Mouse (Mus musculus): ENCODE data around the gene Prkce. TPM values are rescaled to one million over a fixed set of nuclear protein-coding genes. Genes with fewer than 3 reads are reported as not detected.

Prkce gene
- polyA plus RNA-seq, 1 experiment from 2014 or later = 42.6 TPM

DNA sequence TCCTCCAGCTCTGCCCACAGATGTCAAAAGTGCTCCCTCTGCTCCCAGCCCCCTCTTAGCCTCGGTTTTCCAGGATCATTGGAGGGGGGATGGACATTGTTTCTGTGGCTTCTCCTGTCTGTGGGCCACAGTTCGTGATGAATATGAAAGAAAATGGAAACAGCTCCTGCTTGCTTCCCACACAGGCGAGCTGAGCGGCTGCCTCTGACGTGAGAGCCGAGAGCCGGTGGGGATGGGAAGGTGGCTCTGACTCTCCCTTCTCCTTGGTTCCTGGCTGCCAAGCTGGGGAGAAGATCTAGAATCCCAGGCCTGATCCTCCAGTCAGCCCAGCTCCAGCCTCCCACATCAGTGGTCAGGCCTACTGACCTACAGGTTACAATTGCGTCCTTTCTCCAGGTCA lies 61.3 kb downstream of the Prkce start:
- 90% methylated on average over 8 of the region's 8 CpGs for WGBS
- H3K4me1 ChIP-seq = peaks cover 25% of the 10 kb centered on the region
- H3K9ac ChIP-seq (replicated peaks) = no peak overlapping the region
- no peaks in the 10 kb centered on the region for H3K27me3 ChIP-seq
- no peak overlapping the region for H3K27ac ChIP-seq (replicated peaks)
- no peak overlapping the region for H3K4me2 ChIP-seq (replicated peaks)
- ATAC-seq (replicated peaks) = no peak
- no peaks in the 10 kb centered on the region for H3K9me3 ChIP-seq
- no peaks in the 10 kb centered on the region for H3K36me3 ChIP-seq
- no peak overlapping the region for H3K4me3 ChIP-seq

- WGBS = 94% methylated on average over 16 of the region's 16 CpGs
- Histone ChIP-seq H3K9ac (replicated peaks) (no peak overlapping the region), H3K4me3 (no peak overlapping the region), H3K4me2 (replicated peaks) (no peak overlapping the region), H3K4me1 (peaks cover 35% of the 10 kb centered on the region), H3K27ac (replicated peaks) (no peak overlapping the region), H3K27me3 (no peaks in the 10 kb centered on the region), H3K36me3 (no peaks in the 10 kb centered on the region), H3K9me3 (no peaks in the 10 kb centered on the region)
- ATAC-seq (replicated peaks) = no peak
These were observed 62.6 kb downstream of the Prkce start for GRCm38 (mm10) chr17:86230141-86230633.

DNA sequence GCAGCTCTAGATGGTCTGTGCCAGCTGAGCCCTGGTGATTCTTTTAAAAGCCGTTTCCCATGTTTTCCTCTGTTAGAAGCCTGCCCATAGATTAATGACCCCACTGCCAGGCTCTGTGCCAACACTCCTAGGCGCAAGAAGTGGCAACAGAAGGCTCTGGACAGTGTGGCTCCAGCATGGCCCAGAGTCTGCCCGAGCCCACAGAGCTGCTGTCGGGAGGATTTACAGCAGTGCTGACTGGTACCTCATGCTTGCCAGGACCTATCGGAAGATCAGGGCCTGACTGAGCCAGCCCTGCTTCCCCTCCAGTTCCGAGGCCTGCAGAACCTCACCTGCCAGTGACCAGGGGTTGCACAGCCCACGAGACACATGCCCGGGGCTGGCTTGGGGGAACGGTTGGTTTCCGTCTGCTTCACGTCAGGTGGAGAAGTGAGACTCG lies 64.2 kb downstream of the Prkce start:
- no peak overlapping the region for H3K9ac ChIP-seq (replicated peaks)
- H3K4me3 ChIP-seq = no peak overlapping the region
- ATAC-seq (replicated peaks) = peak; percentile 51
- H3K27me3 ChIP-seq = no peaks in the 10 kb centered on the region
- peak overlapping the region; percentile 60 for H3K27ac ChIP-seq (replicated peaks)
- no peaks in the 10 kb centered on the region for H3K9me3 ChIP-seq
- no peaks in the 10 kb centered on the region for H3K36me3 ChIP-seq
- H3K4me1 ChIP-seq = peaks cover 26% of the 10 kb centered on the region
- no peak overlapping the region for H3K4me2 ChIP-seq (replicated peaks)
- WGBS = 61% methylated on average over 12 of the region's 12 CpGs

- 73% methylated on average over 4 of the region's 4 CpGs for WGBS
- ATAC-seq (replicated peaks) = no peak
- Histone ChIP-seq H3K27me3 (no peaks in the 10 kb centered on the region), H3K9ac (replicated peaks) (no peak overlapping the region), H3K9me3 (no peaks in the 10 kb centered on the region), H3K27ac (replicated peaks) (peak overlapping the region; percentile 60), H3K4me3 (no peak overlapping the region), H3K4me1 (peaks cover 31% of the 10 kb centered on the region), H3K4me2 (replicated peaks) (no peak overlapping the region), H3K36me3 (no peaks in the 10 kb centered on the region)
These were observed 64.7 kb downstream of the Prkce start for GRCm38 (mm10) chr17:86232248-86232647.

- ATAC-seq (replicated peaks) = peak; percentile 56
- H3K4me2 ChIP-seq (replicated peaks) = no peak overlapping the region
These were observed 67.1 kb downstream of the Prkce start for GRCm38 (mm10) chr17:86234587-86235150.

DNA sequence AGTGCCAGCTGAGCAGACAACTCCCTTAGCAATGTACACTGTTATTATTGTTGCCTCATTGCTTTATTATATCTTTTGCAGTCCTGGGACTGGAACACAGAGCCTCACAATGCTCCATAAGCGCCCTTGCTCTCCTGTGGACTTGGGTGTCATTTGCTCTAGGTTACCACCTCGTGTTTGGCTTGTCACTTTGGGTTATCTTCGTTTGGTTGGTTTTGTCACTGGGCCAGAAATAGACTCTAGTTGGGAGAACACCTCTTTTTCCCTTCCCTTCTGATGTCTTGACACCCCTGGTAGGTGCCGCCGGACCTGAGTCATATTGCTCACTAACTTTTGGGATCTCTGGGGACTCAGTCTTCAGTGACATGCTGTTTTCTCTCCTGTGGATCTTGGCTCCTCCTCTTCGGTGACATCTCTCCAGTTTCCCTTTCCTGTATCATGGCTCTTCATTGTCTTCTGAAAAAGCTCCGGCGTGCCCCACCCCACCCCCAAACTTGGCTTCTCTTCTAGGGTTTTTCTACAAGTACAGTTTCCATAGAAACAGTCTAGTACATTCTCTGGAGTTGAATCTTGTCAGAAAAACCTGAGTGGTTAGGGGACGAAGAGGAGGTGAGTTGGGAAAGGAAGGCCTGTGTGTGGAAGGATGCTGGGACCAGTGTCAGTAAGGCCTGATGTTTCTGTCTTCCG lies 68.6 kb downstream of the Prkce start:
- Histone ChIP-seq H3K36me3 (no peaks in the 10 kb centered on the region), H3K4me1 (peaks cover 34% of the 10 kb centered on the region), H3K9me3 (no peaks in the 10 kb centered on the region), H3K27ac (replicated peaks) (0 out of 2 replicates have a peak overlapping the region, but pooled peaks have one; percentile 9), H3K4me2 (replicated peaks) (no peak overlapping the region), H3K27me3 (no peaks in the 10 kb centered on the region), H3K4me3 (no peak overlapping the region), H3K9ac (replicated peaks) (no peak overlapping the region)
- no peak for ATAC-seq (replicated peaks)
- 80% methylated on average over 10 of the region's 10 CpGs for WGBS

More at GRCm38 (mm10) chr17:86234587-86235150, 67.1 kb downstream of the Prkce start:
- H3K9me3 ChIP-seq = no peaks in the 10 kb centered on the region
- no peaks in the 10 kb centered on the region for H3K36me3 ChIP-seq
- peaks cover 34% of the 10 kb centered on the region for H3K4me1 ChIP-seq
- H3K27me3 ChIP-seq = no peaks in the 10 kb centered on the region
- no peak overlapping the region for H3K9ac ChIP-seq (replicated peaks)
- H3K27ac ChIP-seq (replicated peaks) = no peak overlapping the region
- H3K4me3 ChIP-seq = no peak overlapping the region
- 43% methylated on average over 9 of the region's 9 CpGs for WGBS

DNA sequence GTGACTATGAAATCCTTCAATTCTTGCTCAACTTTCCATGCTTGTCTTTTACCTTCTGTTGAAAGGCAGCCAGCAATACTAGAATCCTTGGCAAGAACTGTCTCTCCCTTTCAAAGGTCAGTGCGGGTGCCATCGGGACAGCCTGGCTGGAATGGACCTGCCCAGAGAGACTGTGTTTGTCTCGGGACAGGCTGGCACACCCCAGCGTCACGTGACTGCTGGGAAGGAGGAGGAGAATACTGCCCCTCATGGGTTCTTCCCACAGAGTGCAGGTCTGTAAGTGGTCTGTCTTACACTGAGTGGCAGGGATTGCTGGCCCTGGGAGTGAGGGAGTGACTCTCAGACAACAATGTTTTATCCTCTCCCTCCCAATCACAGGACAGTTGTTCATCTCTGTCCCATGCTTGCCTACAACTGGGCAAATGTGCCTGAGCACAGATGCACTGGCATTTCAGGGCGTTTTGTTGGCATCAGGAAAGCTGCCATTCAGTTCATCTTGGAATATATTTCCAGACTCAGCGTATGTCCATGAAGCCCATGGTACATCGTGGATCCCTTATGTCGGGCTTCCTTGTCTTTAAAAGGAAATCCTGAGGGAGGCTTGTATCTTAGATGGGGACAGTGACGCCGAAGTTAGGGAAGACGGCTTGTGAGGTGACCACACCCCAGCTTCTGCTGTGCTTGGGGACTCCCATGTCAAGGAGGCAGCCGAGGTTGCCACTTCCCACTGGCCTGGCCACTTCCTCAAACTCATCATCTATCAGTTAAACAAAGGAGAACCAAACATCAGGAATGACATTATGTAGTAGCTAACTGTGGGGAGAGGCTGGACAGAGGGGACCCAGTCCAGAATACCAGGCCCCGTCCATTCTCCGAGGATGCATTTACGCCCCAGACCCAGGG lies 69.5 kb downstream of the Prkce start:
- no peak overlapping the region for H3K9ac ChIP-seq (replicated peaks)
- no peaks in the 10 kb centered on the region for H3K36me3 ChIP-seq
- H3K4me1 ChIP-seq = peaks cover 26% of the 10 kb centered on the region
- 0 out of 2 replicates have a peak, but pooled peaks have one; percentile 29 for ATAC-seq (replicated peaks)
- 0 out of 2 replicates have a peak overlapping the region, but pooled peaks have one; percentile 9 for H3K27ac ChIP-seq (replicated peaks)
- H3K9me3 ChIP-seq = no peaks in the 10 kb centered on the region
- H3K4me2 ChIP-seq (replicated peaks) = no peak overlapping the region
- H3K27me3 ChIP-seq = no peaks in the 10 kb centered on the region
- no peak overlapping the region for H3K4me3 ChIP-seq
- 80% methylated on average over 16 of the region's 16 CpGs for WGBS

DNA sequence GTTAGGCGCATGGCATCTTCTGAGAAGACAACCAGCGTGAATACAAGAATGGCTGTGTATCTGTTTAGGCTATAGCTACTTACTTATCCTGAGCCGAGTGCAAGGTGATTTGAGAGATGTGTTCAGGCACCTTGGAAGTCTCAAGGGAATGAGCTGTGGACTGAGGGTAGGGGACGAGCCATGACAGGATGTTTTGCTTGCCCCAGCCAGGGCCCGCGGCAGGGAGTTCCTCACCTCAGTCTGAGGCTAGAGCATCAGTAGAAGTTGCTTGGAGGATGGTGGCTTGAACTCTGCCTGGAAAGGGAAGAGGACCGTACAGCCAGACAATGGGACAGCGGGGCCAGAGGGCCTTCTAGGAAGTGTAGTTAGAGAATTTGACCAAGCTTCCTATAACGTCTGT lies 74.7 kb downstream of the Prkce start:
- whole genome bisulfite sequencing = 95% methylated on average over 9 of the region's 9 CpGs
- H3K9me3 ChIP-seq = no peaks in the 10 kb centered on the region
- peaks cover 6% of the 10 kb centered on the region; the same call in 1 of the 2 replicates for H3K4me1 ChIP-seq
- H3K27me3 ChIP-seq = no peaks in the 10 kb centered on the region
- H3K4me2 ChIP-seq (replicated peaks) = no peak overlapping the region
- ATAC-seq (replicated peaks) = no peak
- no peaks in the 10 kb centered on the region for H3K36me3 ChIP-seq
- no peak overlapping the region for H3K9ac ChIP-seq (replicated peaks)
- H3K27ac ChIP-seq (replicated peaks) = no peak overlapping the region
- no peak overlapping the region for H3K4me3 ChIP-seq

GRCm38 (mm10) chr17:86243109-86243527 lies 75.5 kb downstream of the Prkce start:
- ATAC-seq (replicated peaks) = no peak
- Histone ChIP-seq H3K9ac (replicated peaks) (no peak overlapping the region), H3K36me3 (no peaks in the 10 kb centered on the region), H3K9me3 (no peaks in the 10 kb centered on the region), H3K27me3 (no peaks in the 10 kb centered on the region), H3K4me1 (peaks cover 4% of the 10 kb centered on the region; the same call in 1 of the 2 replicates), H3K27ac (replicated peaks) (no peak overlapping the region), H3K4me3 (no peak overlapping the region), H3K4me2 (replicated peaks) (no peak overlapping the region)
- WGBS = 82% methylated on average over 16 of the region's 16 CpGs

- Histone ChIP-seq H3K4me1 (peaks cover 5% of the 10 kb centered on the region; the same call in 1 of the 2 replicates), H3K4me3 (no peak overlapping the region), H3K9ac (replicated peaks) (no peak overlapping the region), H3K9me3 (no peaks in the 10 kb centered on the region), H3K27ac (replicated peaks) (no peak overlapping the region), H3K4me2 (replicated peaks) (no peak overlapping the region), H3K36me3 (no peaks in the 10 kb centered on the region), H3K27me3 (no peaks in the 10 kb centered on the region)
- ATAC-seq (replicated peaks) = no peak
- WGBS = 93% methylated on average over 5 of the region's 5 CpGs
These were observed 76.8 kb downstream of the Prkce start for GRCm38 (mm10) chr17:86244397-86244796.

DNA sequence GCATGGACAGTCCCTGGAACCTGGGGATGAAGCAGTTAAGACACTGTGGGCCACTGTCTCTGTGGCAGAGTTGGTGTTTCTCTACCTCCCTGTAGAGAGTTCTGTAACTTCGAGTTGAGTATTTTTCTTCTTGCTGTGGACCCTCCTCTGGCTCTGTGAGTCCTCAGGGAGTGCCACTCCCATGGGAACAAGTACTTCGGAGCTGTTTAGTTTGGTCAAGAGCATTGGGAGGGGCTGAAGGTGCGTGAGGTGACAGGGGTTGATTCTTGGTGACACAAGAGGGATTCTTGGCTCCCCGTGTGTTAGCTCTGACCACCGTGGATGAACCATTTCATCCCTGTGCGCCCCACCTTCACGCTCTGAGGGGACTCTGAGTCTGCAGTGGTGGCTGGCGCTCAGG lies 81.2 kb downstream of the Prkce start:
- no peaks in the 10 kb centered on the region for H3K9me3 ChIP-seq
- no peak for ATAC-seq (replicated peaks)
- no peak overlapping the region for H3K4me3 ChIP-seq
- H3K36me3 ChIP-seq = no peaks in the 10 kb centered on the region
- no peak overlapping the region for H3K9ac ChIP-seq (replicated peaks)
- H3K27me3 ChIP-seq = no peaks in the 10 kb centered on the region
- H3K4me2 ChIP-seq (replicated peaks) = no peak overlapping the region
- WGBS = 89% methylated on average over 8 of the region's 8 CpGs
- no peak overlapping the region for H3K27ac ChIP-seq (replicated peaks)
- peaks cover 34% of the 10 kb centered on the region for H3K4me1 ChIP-seq

Data from forebrain, embryonic 15.5 days (tissue).